Mouse (Mus musculus): ENCODE results near the gene C1qtnf12. TPM values are rescaled to one million over a fixed set of nuclear protein-coding genes. Genes with fewer than 3 reads are reported as not detected.

C1qtnf12 gene
- polyA plus RNA-seq, 1 experiment: 2.4 TPM

- no peaks in the 10 kb centered on the region for H3K27me3 ChIP-seq (ENCODE audit: control insufficient read depth, insufficient read depth, insufficient read length)
- H3K4me3 ChIP-seq (ENCODE audit: insufficient read depth, poor library complexity, severe bottlenecking): no peak overlapping the region
- TF ChIP-seq MAX (IDR thresholded peaks at IDR 0.05) (no peak), MYOD1 (IDR thresholded peaks at IDR 0.05; ENCODE audit: control insufficient read depth, insufficient read length, low read depth) (no peak), MYOG (IDR thresholded peaks at IDR 0.05; ENCODE audit: control insufficient read depth, extremely low read depth, insufficient read length) (no peak), USF1 (IDR thresholded peaks at IDR 0.05; ENCODE audit: low read depth) (no peak), CEBPB (IDR thresholded peaks at IDR 0.05; ENCODE audit: low read depth) (no peak), CTCF (IDR thresholded peaks at IDR 0.05; ENCODE audit: control insufficient read depth, insufficient read depth, insufficient read length) (no peak), FOSL1 (IDR thresholded peaks at IDR 0.05; ENCODE audit: insufficient read depth, low read length, poor library complexity, severe bottlenecking) (no peak)
- peaks cover 8% of the 10 kb centered on the region for H3K36me3 ChIP-seq (ENCODE audit: control insufficient read depth, insufficient read depth)
- H3K79me2 ChIP-seq (ENCODE audit: control insufficient read depth, insufficient read depth): peaks cover 43% of the 10 kb centered on the region
- no peak overlapping the region for H3ac ChIP-seq (ENCODE audit: control insufficient read depth, insufficient read length, low read depth)
- peaks cover 34% of the 10 kb centered on the region for H3K79me3 ChIP-seq (ENCODE audit: low read depth)
These were observed 29.2 kb downstream of the C1qtnf12 start for GRCm38 (mm10) chr4:155991211-155991907.

GRCm38 (mm10) chr4:155991908-155992230, 29.8 kb downstream of the C1qtnf12 start:
- peaks cover 12% of the 10 kb centered on the region for H3K36me3 ChIP-seq (ENCODE audit: control insufficient read depth, insufficient read depth)
- TF ChIP-seq CEBPB (IDR thresholded peaks at IDR 0.05; ENCODE audit: low read depth): no peak
- no peak for TF ChIP-seq USF1 (IDR thresholded peaks at IDR 0.05; ENCODE audit: low read depth)
- no peak for TF ChIP-seq MYOD1 (IDR thresholded peaks at IDR 0.05; ENCODE audit: control insufficient read depth, insufficient read length, low read depth)
- TF ChIP-seq MAX (IDR thresholded peaks at IDR 0.05): no peak
- TF ChIP-seq FOSL1 (IDR thresholded peaks at IDR 0.05; ENCODE audit: insufficient read depth, low read length, poor library complexity, severe bottlenecking): no peak
- no peak for TF ChIP-seq CTCF (IDR thresholded peaks at IDR 0.05; ENCODE audit: control insufficient read depth, insufficient read depth, insufficient read length)
- TF ChIP-seq MYOG (IDR thresholded peaks at IDR 0.05; ENCODE audit: control insufficient read depth, extremely low read depth, insufficient read length): no peak
- H3K79me3 ChIP-seq (ENCODE audit: low read depth): peaks cover 39% of the 10 kb centered on the region
- peak overlapping the region; percentile 90 for H3ac ChIP-seq (ENCODE audit: control insufficient read depth, insufficient read length, low read depth)
- no peaks in the 10 kb centered on the region for H3K27me3 ChIP-seq (ENCODE audit: control insufficient read depth, insufficient read depth, insufficient read length)
- peak overlapping the region; percentile 39 for H3K4me3 ChIP-seq (ENCODE audit: insufficient read depth, poor library complexity, severe bottlenecking)
- H3K79me2 ChIP-seq (ENCODE audit: control insufficient read depth, insufficient read depth): peaks cover 48% of the 10 kb centered on the region

GRCm38 (mm10) chr4:155992241-155992905, 30.3 kb downstream of the C1qtnf12 start, which contains the start of the genes B3galt6 and Sdf4:
Gene B3galt6 (minus strand): TSS chr4:155992649.
Gene Sdf4 (plus strand): TSS chr4:155992872.
- TF ChIP-seq MAX (IDR thresholded peaks at IDR 0.05) (peak; percentile 100), MYOG (IDR thresholded peaks at IDR 0.05; ENCODE audit: control insufficient read depth, extremely low read depth, insufficient read length) (no peak), USF1 (IDR thresholded peaks at IDR 0.05; ENCODE audit: low read depth) (peak; percentile 44), CTCF (IDR thresholded peaks at IDR 0.05; ENCODE audit: control insufficient read depth, insufficient read depth, insufficient read length) (peak; percentile 95), CEBPB (IDR thresholded peaks at IDR 0.05; ENCODE audit: low read depth) (no peak), MYOD1 (IDR thresholded peaks at IDR 0.05; ENCODE audit: control insufficient read depth, insufficient read length, low read depth) (no peak), FOSL1 (IDR thresholded peaks at IDR 0.05; ENCODE audit: insufficient read depth, low read length, poor library complexity, severe bottlenecking) (no peak)
- H3K27me3 ChIP-seq (ENCODE audit: control insufficient read depth, insufficient read depth, insufficient read length): no peaks in the 10 kb centered on the region
- peak within 1 kb of the TSS; percentile 90 for H3ac ChIP-seq (ENCODE audit: control insufficient read depth, insufficient read length, low read depth)
- peaks cover 42% of the 10 kb centered on the region for H3K79me3 ChIP-seq (ENCODE audit: low read depth)
- H3K36me3 ChIP-seq (ENCODE audit: control insufficient read depth, insufficient read depth): peaks cover 17% of the 10 kb centered on the region
- H3K4me3 ChIP-seq (ENCODE audit: insufficient read depth, poor library complexity, severe bottlenecking): peak within 1 kb of the TSS; percentile 96
- peaks cover 53% of the 10 kb centered on the region for H3K79me2 ChIP-seq (ENCODE audit: control insufficient read depth, insufficient read depth)

- H3K27me3 ChIP-seq (ENCODE audit: control insufficient read depth, insufficient read depth, insufficient read length): no peaks in the 10 kb centered on the region
- H3ac ChIP-seq (ENCODE audit: control insufficient read depth, insufficient read length, low read depth): peak overlapping the region; percentile 87
- H3K36me3 ChIP-seq (ENCODE audit: control insufficient read depth, insufficient read depth): peaks cover 18% of the 10 kb centered on the region
- peaks cover 43% of the 10 kb centered on the region for H3K79me3 ChIP-seq (ENCODE audit: low read depth)
- peaks cover 59% of the 10 kb centered on the region for H3K79me2 ChIP-seq (ENCODE audit: control insufficient read depth, insufficient read depth)
- H3K4me3 ChIP-seq (ENCODE audit: insufficient read depth, poor library complexity, severe bottlenecking): peak overlapping the region; percentile 96
- TF ChIP-seq USF1 (IDR thresholded peaks at IDR 0.05; ENCODE audit: low read depth) (peak; percentile 97), CEBPB (IDR thresholded peaks at IDR 0.05; ENCODE audit: low read depth) (no peak)
These were observed 30.9 kb downstream of the C1qtnf12 start for GRCm38 (mm10) chr4:155992906-155993547.

GRCm38 (mm10) chr4:155993606-155994005, 31.5 kb downstream of the C1qtnf12 start:
- no peak for TF ChIP-seq FOSL1 (IDR thresholded peaks at IDR 0.05; ENCODE audit: insufficient read depth, low read length, poor library complexity, severe bottlenecking)
- TF ChIP-seq MAX (IDR thresholded peaks at IDR 0.05): no peak
- no peak for TF ChIP-seq CTCF (IDR thresholded peaks at IDR 0.05; ENCODE audit: control insufficient read depth, insufficient read depth, insufficient read length)
- no peak for TF ChIP-seq MYOG (IDR thresholded peaks at IDR 0.05; ENCODE audit: control insufficient read depth, extremely low read depth, insufficient read length)
- TF ChIP-seq USF1 (IDR thresholded peaks at IDR 0.05; ENCODE audit: low read depth): no peak
- H3ac ChIP-seq (ENCODE audit: control insufficient read depth, insufficient read length, low read depth): peak overlapping the region; percentile 87
- H3K79me3 ChIP-seq (ENCODE audit: low read depth): peaks cover 43% of the 10 kb centered on the region
- H3K79me2 ChIP-seq (ENCODE audit: control insufficient read depth, insufficient read depth): peaks cover 59% of the 10 kb centered on the region
- H3K4me3 ChIP-seq (ENCODE audit: insufficient read depth, poor library complexity, severe bottlenecking): peak overlapping the region; percentile 96
- H3K27me3 ChIP-seq (ENCODE audit: control insufficient read depth, insufficient read depth, insufficient read length): no peaks in the 10 kb centered on the region
- peaks cover 22% of the 10 kb centered on the region for H3K36me3 ChIP-seq (ENCODE audit: control insufficient read depth, insufficient read depth)
